Mouse (Mus musculus): ENCODE results near the gene Prkca. TPM values are rescaled to one million over a fixed set of nuclear protein-coding genes. Genes with fewer than 3 reads are reported as not detected.

Prkca gene
- polyA plus RNA-seq, 1 experiment, result 18.1 TPM

DNA sequence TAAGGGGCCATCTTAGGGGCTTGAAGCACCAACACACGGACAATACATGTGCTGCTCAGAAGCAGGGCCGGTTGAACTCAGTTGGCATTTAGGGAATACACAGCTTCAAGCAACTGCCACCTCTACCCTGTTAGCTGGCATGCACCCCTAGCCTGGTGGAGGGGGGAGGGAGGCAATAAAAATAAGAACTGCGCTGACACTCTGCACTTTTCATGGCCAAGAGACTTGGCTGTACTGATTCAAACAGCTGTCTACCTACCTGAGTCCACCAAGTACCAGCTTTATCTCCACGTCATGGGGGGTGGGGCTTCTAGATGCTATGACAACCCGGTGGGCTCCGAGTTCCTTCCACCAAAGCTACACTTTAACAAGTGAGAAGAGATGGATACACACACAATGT, 42.7 kb downstream of the Prkca start:
- TF ChIP-seq CTCF (IDR thresholded peaks at IDR 0.05; ENCODE audit: control insufficient read depth, insufficient read depth, insufficient read length), result no peak
- TF ChIP-seq MYOD1 (IDR thresholded peaks at IDR 0.05; ENCODE audit: control insufficient read depth, insufficient read length, low read depth), result no peak
- TF ChIP-seq MAX (IDR thresholded peaks at IDR 0.05), result no peak
- no peak for TF ChIP-seq MYOG (IDR thresholded peaks at IDR 0.05; ENCODE audit: control insufficient read depth, extremely low read depth, insufficient read length)
- TF ChIP-seq FOSL1 (IDR thresholded peaks at IDR 0.05; ENCODE audit: insufficient read depth, low read length, poor library complexity, severe bottlenecking), result no peak
- no peak for TF ChIP-seq USF1 (IDR thresholded peaks at IDR 0.05; ENCODE audit: low read depth)
- TF ChIP-seq CEBPB (IDR thresholded peaks at IDR 0.05; ENCODE audit: low read depth), result no peak
- Histone ChIP-seq H3ac (ENCODE audit: control insufficient read depth, insufficient read length, low read depth) (no peak overlapping the region), H3K4me3 (ENCODE audit: insufficient read depth, poor library complexity, severe bottlenecking) (no peak overlapping the region)

DNA sequence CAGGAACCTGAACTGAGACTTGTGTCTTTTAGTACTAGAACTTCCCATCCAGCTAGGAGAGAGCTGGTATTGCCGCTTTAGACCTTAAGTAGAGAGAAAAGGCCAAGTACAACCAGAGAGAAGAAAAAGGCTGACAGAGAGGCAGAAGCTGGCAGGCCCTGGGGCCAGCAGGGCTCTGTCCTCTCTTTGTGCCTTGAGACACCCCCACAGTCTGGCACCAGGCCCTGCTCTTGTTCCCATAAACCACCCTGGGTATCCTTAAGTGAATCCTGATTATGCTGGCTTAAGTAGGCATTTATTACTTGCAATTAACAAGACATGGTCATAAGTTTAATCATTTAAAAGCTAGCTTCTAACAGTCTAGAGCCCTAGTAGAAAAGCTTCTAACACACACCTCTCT, 43.3 kb downstream of the Prkca start:
- H3ac ChIP-seq (ENCODE audit: control insufficient read depth, insufficient read length, low read depth), result no peak overlapping the region
- no peak for TF ChIP-seq MAX (IDR thresholded peaks at IDR 0.05)
- no peak for TF ChIP-seq USF1 (IDR thresholded peaks at IDR 0.05; ENCODE audit: low read depth)
- TF ChIP-seq CTCF (IDR thresholded peaks at IDR 0.05; ENCODE audit: control insufficient read depth, insufficient read depth, insufficient read length), result no peak
- TF ChIP-seq MYOD1 (IDR thresholded peaks at IDR 0.05; ENCODE audit: control insufficient read depth, insufficient read length, low read depth), result no peak
- TF ChIP-seq FOSL1 (IDR thresholded peaks at IDR 0.05; ENCODE audit: insufficient read depth, low read length, poor library complexity, severe bottlenecking), result no peak
- peaks cover 33% of the 10 kb centered on the region for H3K36me3 ChIP-seq (ENCODE audit: control insufficient read depth, insufficient read depth)
- H3K79me3 ChIP-seq (ENCODE audit: low read depth), result peaks cover 61% of the 10 kb centered on the region
- no peak overlapping the region for H3K4me3 ChIP-seq (ENCODE audit: insufficient read depth, poor library complexity, severe bottlenecking)
- peaks cover 99% of the 10 kb centered on the region for H3K79me2 ChIP-seq (ENCODE audit: control insufficient read depth, insufficient read depth)
- H3K27me3 ChIP-seq (ENCODE audit: control insufficient read depth, insufficient read depth, insufficient read length), result no peaks in the 10 kb centered on the region

More for the DNA sequence above, 42.7 kb downstream of the Prkca start:
- Histone ChIP-seq H3K27me3 (ENCODE audit: control insufficient read depth, insufficient read depth, insufficient read length) (no peaks in the 10 kb centered on the region), H3K79me3 (ENCODE audit: low read depth) (peaks cover 64% of the 10 kb centered on the region), H3K79me2 (ENCODE audit: control insufficient read depth, insufficient read depth) (peaks cover 99% of the 10 kb centered on the region), H3K36me3 (ENCODE audit: control insufficient read depth, insufficient read depth) (peaks cover 35% of the 10 kb centered on the region)

GRCm38 (mm10) chr11:108299913-108300312, 43.8 kb downstream of the Prkca start:
- Histone ChIP-seq H3K27me3 (ENCODE audit: control insufficient read depth, insufficient read depth, insufficient read length) (no peaks in the 10 kb centered on the region), H3K4me3 (ENCODE audit: insufficient read depth, poor library complexity, severe bottlenecking) (no peak overlapping the region), H3K79me2 (ENCODE audit: control insufficient read depth, insufficient read depth) (peaks cover 99% of the 10 kb centered on the region), H3ac (ENCODE audit: control insufficient read depth, insufficient read length, low read depth) (no peak overlapping the region), H3K36me3 (ENCODE audit: control insufficient read depth, insufficient read depth) (peaks cover 27% of the 10 kb centered on the region), H3K79me3 (ENCODE audit: low read depth) (peaks cover 60% of the 10 kb centered on the region)
- no peak for TF ChIP-seq MYOG (IDR thresholded peaks at IDR 0.05; ENCODE audit: control insufficient read depth, extremely low read depth, insufficient read length)
- TF ChIP-seq MYOD1 (IDR thresholded peaks at IDR 0.05; ENCODE audit: control insufficient read depth, insufficient read length, low read depth), result no peak
- no peak for TF ChIP-seq MAX (IDR thresholded peaks at IDR 0.05)
- no peak for TF ChIP-seq USF1 (IDR thresholded peaks at IDR 0.05; ENCODE audit: low read depth)
- TF ChIP-seq CEBPB (IDR thresholded peaks at IDR 0.05; ENCODE audit: low read depth), result no peak
- no peak for TF ChIP-seq FOSL1 (IDR thresholded peaks at IDR 0.05; ENCODE audit: insufficient read depth, low read length, poor library complexity, severe bottlenecking)
- no peak for TF ChIP-seq CTCF (IDR thresholded peaks at IDR 0.05; ENCODE audit: control insufficient read depth, insufficient read depth, insufficient read length)

GRCm38 (mm10) chr11:108297956-108298355, 45.8 kb downstream of the Prkca start:
- H3ac ChIP-seq (ENCODE audit: control insufficient read depth, insufficient read length, low read depth), result no peak overlapping the region
- peaks cover 58% of the 10 kb centered on the region for H3K79me3 ChIP-seq (ENCODE audit: low read depth)
- peaks cover 34% of the 10 kb centered on the region for H3K36me3 ChIP-seq (ENCODE audit: control insufficient read depth, insufficient read depth)
- no peaks in the 10 kb centered on the region for H3K27me3 ChIP-seq (ENCODE audit: control insufficient read depth, insufficient read depth, insufficient read length)
- TF ChIP-seq MYOD1 (IDR thresholded peaks at IDR 0.05; ENCODE audit: control insufficient read depth, insufficient read length, low read depth) (no peak), USF1 (IDR thresholded peaks at IDR 0.05; ENCODE audit: low read depth) (no peak), CEBPB (IDR thresholded peaks at IDR 0.05; ENCODE audit: low read depth) (no peak), MAX (IDR thresholded peaks at IDR 0.05) (no peak), FOSL1 (IDR thresholded peaks at IDR 0.05; ENCODE audit: insufficient read depth, low read length, poor library complexity, severe bottlenecking) (no peak), MYOG (IDR thresholded peaks at IDR 0.05; ENCODE audit: control insufficient read depth, extremely low read depth, insufficient read length) (no peak), CTCF (IDR thresholded peaks at IDR 0.05; ENCODE audit: control insufficient read depth, insufficient read depth, insufficient read length) (no peak)
- no peak overlapping the region for H3K4me3 ChIP-seq (ENCODE audit: insufficient read depth, poor library complexity, severe bottlenecking)
- peaks cover 99% of the 10 kb centered on the region for H3K79me2 ChIP-seq (ENCODE audit: control insufficient read depth, insufficient read depth)

GRCm38 (mm10) chr11:108295373-108295772, 48.4 kb downstream of the Prkca start:
- H3K79me2 ChIP-seq (ENCODE audit: control insufficient read depth, insufficient read depth), result peaks cover 100% of the 10 kb centered on the region
- H3ac ChIP-seq (ENCODE audit: control insufficient read depth, insufficient read length, low read depth), result no peak overlapping the region
- peaks cover 30% of the 10 kb centered on the region for H3K36me3 ChIP-seq (ENCODE audit: control insufficient read depth, insufficient read depth)
- H3K79me3 ChIP-seq (ENCODE audit: low read depth), result peaks cover 62% of the 10 kb centered on the region
- no peak for TF ChIP-seq CEBPB (IDR thresholded peaks at IDR 0.05; ENCODE audit: low read depth)
- no peak for TF ChIP-seq MYOD1 (IDR thresholded peaks at IDR 0.05; ENCODE audit: control insufficient read depth, insufficient read length, low read depth)
- TF ChIP-seq CTCF (IDR thresholded peaks at IDR 0.05; ENCODE audit: control insufficient read depth, insufficient read depth, insufficient read length), result no peak
- TF ChIP-seq MAX (IDR thresholded peaks at IDR 0.05), result no peak
- no peak for TF ChIP-seq MYOG (IDR thresholded peaks at IDR 0.05; ENCODE audit: control insufficient read depth, extremely low read depth, insufficient read length)
- TF ChIP-seq USF1 (IDR thresholded peaks at IDR 0.05; ENCODE audit: low read depth), result no peak
- TF ChIP-seq FOSL1 (IDR thresholded peaks at IDR 0.05; ENCODE audit: insufficient read depth, low read length, poor library complexity, severe bottlenecking), result no peak
- no peak overlapping the region for H3K4me3 ChIP-seq (ENCODE audit: insufficient read depth, poor library complexity, severe bottlenecking)
- H3K27me3 ChIP-seq (ENCODE audit: control insufficient read depth, insufficient read depth, insufficient read length), result no peaks in the 10 kb centered on the region

DNA sequence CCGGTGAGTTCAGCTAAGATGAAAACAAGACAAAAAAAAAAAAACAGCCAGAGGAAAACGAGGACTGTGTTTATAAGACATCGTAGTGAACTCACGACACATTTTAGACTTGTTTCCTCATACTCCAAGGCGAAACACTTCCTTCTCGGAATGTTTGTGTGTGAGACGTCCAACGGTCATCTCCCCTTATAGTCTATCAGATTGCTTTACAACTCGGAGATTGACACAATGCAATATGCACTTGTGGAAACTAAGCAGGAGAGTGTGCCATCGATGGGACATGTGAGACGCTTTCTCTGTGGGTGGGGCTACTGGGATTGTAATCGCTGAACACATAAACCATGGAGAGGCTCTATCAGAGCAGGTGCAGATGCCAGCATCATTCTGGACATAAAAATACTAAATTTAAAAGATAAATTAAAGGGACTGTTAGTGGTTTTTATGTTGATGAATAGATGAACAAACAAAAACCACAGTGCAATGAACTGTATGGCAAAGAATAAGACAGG, 49.4 kb downstream of the Prkca start:
- Histone ChIP-seq H3K79me3 (ENCODE audit: low read depth) (peaks cover 57% of the 10 kb centered on the region), H3K27me3 (ENCODE audit: control insufficient read depth, insufficient read depth, insufficient read length) (no peaks in the 10 kb centered on the region), H3K36me3 (ENCODE audit: control insufficient read depth, insufficient read depth) (peaks cover 30% of the 10 kb centered on the region), H3K79me2 (ENCODE audit: control insufficient read depth, insufficient read depth) (peaks cover 100% of the 10 kb centered on the region), H3K4me3 (ENCODE audit: insufficient read depth, poor library complexity, severe bottlenecking) (no peak overlapping the region), H3ac (ENCODE audit: control insufficient read depth, insufficient read length, low read depth) (no peak overlapping the region)
- no peak for TF ChIP-seq CTCF (IDR thresholded peaks at IDR 0.05; ENCODE audit: control insufficient read depth, insufficient read depth, insufficient read length)
- TF ChIP-seq CEBPB (IDR thresholded peaks at IDR 0.05; ENCODE audit: low read depth), result no peak
- TF ChIP-seq MYOG (IDR thresholded peaks at IDR 0.05; ENCODE audit: control insufficient read depth, extremely low read depth, insufficient read length), result no peak
- no peak for TF ChIP-seq MAX (IDR thresholded peaks at IDR 0.05)
- TF ChIP-seq FOSL1 (IDR thresholded peaks at IDR 0.05; ENCODE audit: insufficient read depth, low read length, poor library complexity, severe bottlenecking), result no peak
